Mouse (Mus musculus) urinary bladder, postnatal 36 days (tissue): Measurements from ENCODE around the gene Cuedc2.
A peak's percentile ranks its signal among the peaks of the same experiment; 100 is the strongest.

Experiments used
- DNase-seq, 2 experiments: peaks; one replicate each; pipeline ENCODE4 v3.0.0; 2022; ENCODE audit warnings: low spot score in 2 of 2, mixed read lengths in 1 of 2

The Cuedc2 gene

GRCm38 (mm10) chr19:46306751-46307289 is 31.7 kb downstream of the Cuedc2 start:
- no peak for DNase-seq

GRCm38 (mm10) chr19:46306268-46306610 is 32.3 kb downstream of the Cuedc2 start:
- DNase-seq: no peak

- DNase-seq: peak; percentile 86 to 88
These were observed 32.9 kb downstream of the Cuedc2 start for GRCm38 (mm10) chr19:46305432-46306267.

- no peak for DNase-seq
These were observed 33.6 kb downstream of the Cuedc2 start for GRCm38 (mm10) chr19:46304908-46305333.

- DNase-seq: peak; percentile 92 to 96
These were observed 34.2 kb downstream of the Cuedc2 start, which contains the start of gene Nfkb2 for GRCm38 (mm10) chr19:46304216-46304841. Gene Nfkb2, plus strand, starts transcription at chr19:46304320.

- no peak for DNase-seq
These were observed 35.0 kb downstream of the Cuedc2 start for GRCm38 (mm10) chr19:46303251-46304215.

GRCm38 (mm10) chr19:46302551-46302950 is 36.0 kb downstream of the Cuedc2 start:
- no peak for DNase-seq

- DNase-seq: no peak
These were observed 38.0 kb downstream of the Cuedc2 start for GRCm38 (mm10) chr19:46300294-46301045.

GRCm38 (mm10) chr19:46296938-46297337 is 41.6 kb downstream of the Cuedc2 start:
- DNase-seq: no peak

- no peak for DNase-seq
These were observed 47.9 kb downstream of the Cuedc2 start for GRCm38 (mm10) chr19:46290535-46291105.

- no peak for DNase-seq
These were observed 50.9 kb downstream of the Cuedc2 start for GRCm38 (mm10) chr19:46287566-46287965.

- no peak for DNase-seq
These were observed 51.6 kb downstream of the Cuedc2 start for GRCm38 (mm10) chr19:46286926-46287325.

- no peak for DNase-seq
These were observed 52.5 kb downstream of the Cuedc2 start for GRCm38 (mm10) chr19:46286047-46286446.

- no peak for DNase-seq
These were observed 52.9 kb downstream of the Cuedc2 start for GRCm38 (mm10) chr19:46285631-46286030.

- no peak for DNase-seq
These were observed 53.8 kb downstream of the Cuedc2 start for GRCm38 (mm10) chr19:46284686-46285085.

GRCm38 (mm10) chr19:46282081-46282849 is 56.2 kb downstream of the Cuedc2 start:
- no peak for DNase-seq
